Mouse (Mus musculus) induced T-regulatory cell, adult 2 months (primary cell): ENCODE data around the gene Sertad1.
"Not testable (repeated sequence)": the region's sequence is repeated elsewhere in the genome, so short reads cannot be mapped to it uniquely, and the experiment has no call there.

ENCODE experiments used
- DNase-seq: peaks from one replicate; pipeline ENCODE4 v3.0.0-alpha.2; 2012; ENCODE audit warnings: low read depth

Gene Sertad1

DNA sequence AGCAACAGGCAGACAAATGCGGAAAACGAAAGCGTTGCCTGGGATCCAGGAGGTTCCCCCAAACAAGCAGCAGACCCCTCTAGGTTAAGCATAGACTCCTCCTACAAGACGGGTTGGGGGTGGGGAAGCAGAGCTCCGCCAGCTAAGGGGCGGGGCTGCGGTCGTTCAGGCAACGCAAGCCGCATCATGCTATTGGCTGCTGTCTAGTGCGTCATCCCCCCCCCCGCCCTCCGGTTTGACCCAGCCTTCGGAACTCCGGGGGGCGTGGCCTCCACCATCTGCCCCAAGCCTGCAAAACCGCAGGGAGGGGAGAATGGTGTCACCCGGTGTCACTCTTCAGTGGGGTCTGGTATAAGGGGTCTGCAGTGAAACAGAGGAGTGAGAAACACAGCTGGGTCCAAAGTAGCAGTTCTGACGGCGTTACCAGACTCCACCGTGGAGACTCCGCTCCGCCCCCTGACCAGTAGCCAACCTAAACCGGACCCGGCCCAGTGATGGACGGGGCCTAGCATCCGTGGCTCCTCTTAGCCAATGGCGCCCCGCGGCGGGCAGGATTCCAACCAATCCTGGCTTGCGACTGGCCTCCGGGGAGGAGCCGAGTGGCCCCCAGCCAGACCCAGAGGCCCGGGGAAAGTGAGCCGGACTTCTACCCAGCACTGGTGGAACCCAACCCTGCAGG lies 13.4 kb upstream of the Sertad1 start, which contains the start of gene Sertad3:
Gene Sertad3 (plus strand): TSS at position 613 of the 679 bp plus-strand sequence.
- peak; percentile 99 for DNase-seq

DNA sequence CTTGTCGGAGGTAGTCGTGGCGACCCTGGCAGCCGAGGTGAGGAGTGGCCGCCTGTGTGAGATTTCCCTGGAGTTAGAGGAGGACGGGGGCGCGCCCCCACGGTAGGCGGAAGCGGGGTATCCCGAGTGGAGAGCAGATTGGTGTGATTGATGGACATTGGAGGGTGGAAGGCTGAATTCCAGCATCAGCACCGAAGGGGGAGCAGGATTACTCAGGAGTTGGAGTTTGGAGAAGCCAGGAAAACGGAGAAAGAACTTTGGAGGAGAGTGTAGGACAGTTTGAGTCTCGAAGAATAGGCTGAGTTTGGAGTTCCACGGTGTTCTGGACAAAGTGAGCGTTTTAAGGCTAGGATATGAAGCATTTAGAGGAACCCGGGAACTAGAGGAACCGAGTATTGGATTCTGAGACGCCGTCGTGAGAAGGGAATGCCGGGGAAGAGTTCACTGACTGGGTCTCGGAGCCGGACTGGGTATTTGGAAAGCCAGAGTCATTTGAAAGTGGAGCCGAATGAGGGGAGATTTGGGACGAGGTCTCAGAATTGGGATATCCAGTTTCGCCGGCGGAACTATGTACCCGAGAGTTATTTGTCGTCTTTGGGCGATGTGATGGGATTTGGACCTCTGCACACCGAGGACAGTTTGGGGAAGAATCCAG lies 12.7 kb upstream of the Sertad1 start:
- no peak for DNase-seq

DNA sequence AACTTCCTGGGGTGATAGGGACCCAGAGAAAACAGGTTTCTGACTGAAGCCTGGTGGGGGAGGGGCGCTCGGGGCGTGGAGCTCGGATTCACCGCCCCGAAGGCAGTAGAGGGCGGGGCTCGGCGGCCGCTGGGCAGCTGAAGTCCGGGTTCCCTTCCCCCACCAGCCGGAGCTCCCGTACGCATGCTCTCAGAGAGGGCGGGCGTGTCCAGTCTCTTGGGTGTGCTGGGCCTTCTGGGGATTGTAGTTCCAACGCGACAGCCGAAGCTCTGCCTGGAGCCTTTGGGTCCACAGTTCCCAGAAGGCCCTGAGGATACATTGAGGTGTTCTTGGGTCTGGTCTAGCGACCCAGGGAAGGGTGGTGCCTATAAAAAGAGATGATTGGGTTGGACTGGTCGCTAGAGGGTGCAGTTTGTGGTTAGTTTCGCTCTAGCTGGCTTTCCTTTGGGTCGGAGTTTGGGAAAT lies 12.2 kb upstream of the Sertad1 start:
- peak; percentile 98 for DNase-seq

DNA sequence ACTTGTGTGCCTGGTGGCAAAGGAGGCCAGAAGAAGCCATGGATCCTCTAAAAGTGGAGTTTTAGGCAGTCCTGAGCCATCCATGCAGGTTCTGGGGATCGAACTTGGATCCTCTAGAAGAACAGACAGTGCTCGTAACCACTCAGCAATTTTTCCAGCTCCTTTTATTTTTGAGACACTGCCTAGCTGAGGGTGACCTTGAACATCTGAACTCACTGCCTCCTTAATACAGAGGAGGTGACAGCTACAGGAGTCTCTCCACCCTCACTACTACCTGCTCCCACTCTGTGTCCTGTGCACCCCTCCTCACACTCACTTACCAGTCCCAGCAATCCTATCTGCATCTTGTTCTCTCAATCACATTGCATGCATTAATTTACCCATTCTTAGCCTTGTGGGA lies 11.1 kb upstream of the Sertad1 start:
- no peak for DNase-seq

DNA sequence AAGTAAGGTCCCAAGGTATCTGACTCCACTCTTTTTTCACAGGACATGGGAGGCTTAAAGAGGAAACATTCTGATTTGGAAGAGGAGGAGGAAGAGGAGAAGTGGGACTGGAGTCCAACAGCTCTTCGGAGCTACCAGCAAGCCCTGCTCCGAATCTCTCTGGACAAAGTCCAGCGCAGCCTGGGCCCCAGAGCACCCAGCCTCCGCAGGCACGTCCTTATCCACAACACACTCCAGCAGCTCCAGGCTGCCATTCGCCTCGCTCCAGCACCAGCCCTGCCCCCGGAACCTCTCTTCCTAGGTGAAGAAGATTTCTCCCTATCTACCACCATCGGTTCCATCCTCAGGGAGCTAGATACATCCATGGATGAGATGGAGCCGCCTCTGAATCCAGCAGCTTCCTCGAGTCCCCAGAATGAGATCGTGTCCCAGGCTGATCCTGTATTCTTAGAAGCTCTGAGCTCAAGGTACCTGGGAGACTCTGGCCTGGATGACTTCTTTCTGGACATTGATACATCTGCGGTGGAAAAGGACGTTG lies 10.5 kb upstream of the Sertad1 start:
- DNase-seq = no peak

DNA sequence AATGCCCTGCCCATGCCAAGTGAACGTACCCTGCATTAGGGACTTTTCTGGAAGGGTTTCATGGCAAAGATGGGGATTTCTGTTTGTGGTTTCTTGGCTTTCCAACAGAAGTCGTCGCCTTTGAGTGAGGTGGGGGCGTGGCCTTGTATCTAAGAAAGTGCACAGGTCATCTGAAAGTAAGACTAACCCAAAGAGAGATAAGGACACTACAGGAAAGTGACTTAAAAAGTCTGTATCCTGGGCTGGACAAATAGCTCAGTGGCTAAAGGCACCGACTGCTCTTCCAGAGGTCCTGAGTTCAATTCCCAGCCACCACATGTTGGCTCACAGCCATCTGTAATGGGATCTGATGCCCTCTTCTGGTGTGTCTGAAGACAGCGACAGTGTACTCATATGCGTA lies 8.1 kb upstream of the Sertad1 start:
- peak; percentile 46 for DNase-seq

DNA sequence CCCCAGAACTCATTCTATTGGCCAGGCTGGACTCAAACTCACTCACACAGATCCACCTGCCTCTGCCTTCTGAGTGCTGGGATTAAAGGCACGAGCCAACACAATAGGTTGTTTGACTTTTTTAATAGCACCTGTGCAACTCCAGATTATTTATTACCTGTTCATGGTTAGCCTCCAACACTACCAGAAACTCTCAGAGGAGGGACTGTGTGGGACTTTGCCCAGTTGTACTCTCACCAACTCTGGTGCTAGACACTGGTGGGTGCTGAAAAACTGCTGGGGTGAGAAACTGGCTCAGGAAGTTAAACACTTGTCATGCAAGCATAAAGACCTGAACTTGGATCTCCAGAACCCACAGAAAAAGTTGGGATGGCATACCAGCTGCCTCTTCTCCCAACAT lies 7.0 kb upstream of the Sertad1 start:
- DNase-seq = no peak

DNA sequence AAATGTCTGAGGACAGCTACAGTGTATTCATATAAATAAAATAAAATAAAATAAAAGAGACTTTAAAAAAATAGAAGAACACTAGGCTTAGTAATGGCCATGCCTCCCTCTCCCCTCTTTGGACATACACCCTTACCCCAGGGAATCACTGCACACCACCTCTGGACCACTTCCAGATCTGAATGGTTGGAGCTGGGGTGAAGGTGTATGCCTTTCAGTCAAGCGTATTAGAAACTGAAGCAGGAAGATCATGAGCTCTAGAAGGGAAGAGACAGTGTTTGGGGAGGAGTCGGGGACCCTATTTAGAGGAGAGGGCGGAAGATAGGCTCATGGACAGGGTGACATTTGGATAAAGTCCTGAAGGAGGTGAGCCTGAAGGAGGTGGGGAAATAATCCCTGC lies 6.2 kb upstream of the Sertad1 start:
- DNase-seq = no peak

DNA sequence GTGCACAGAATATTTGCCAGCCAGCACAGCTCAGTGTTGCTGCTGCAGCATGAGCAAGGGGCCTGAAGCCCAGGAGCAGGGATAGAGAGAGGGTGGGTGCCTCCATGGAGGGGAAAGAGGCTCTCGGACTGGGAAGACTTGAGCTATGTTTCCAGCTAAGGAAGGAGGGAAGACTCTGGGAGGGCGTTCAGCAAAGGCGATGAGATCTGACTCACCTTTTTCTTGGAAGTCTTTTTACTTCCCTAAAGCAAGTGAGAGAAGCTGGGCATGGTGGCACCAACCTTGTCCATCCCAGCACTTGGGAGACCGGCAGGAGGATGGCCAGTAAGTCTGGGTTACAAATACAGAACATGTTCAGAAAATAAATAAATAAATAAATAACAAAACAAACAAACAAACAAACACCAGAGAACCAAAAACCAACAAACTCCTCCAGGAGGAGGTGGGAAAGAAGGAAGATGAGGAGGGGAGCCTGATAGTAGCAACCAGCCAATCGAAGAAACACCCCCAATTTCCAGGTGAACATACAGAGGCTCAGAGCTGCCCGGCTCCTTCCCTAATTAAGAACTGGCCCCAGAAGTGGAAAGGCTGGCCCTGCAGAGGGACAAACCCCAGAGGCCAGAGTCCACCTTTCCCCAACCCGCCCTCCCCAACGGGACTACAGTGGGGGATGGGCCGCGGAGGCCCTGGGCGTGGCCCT lies 5.6 kb upstream of the Sertad1 start:
- no peak for DNase-seq

DNA sequence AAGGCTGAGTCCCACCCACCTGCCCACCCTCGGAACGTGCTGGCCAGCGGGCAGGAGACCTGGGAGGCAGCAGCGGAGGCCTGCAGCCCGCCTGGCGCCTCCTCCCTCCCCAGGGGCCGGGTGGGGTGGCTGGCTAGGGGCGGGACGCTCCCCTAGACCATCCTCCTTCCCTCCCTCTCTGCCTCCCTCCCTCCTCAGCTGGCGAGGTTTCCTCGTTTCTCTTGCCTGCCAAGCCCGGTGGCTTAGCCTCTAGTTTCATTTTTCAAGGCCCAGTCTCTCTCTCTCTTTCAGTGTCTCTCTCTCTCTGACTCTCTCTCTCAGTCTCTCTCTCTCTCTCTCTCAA lies 5.1 kb upstream of the Sertad1 start:
- DNase-seq = peak; percentile 87

DNA sequence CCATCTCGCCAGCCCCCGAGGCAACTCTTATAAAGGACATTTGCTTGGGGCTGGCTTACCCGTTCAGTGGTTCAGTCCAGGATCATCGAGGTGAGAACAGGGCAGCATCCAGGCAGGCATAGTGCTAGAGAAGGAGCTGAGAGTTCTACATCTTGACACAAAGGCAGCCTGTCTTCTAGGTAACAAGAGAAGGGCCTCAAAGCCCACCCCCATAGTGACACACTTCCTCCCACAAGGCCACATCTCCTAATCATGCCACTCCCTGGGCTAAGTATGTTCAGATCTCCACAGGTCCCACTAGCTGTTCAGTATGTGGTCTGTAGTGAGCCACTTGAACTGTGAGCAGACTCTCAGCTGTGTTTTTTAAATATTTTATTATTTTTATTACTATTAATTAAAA lies 2.9 kb upstream of the Sertad1 start:
- no peak for DNase-seq

DNA sequence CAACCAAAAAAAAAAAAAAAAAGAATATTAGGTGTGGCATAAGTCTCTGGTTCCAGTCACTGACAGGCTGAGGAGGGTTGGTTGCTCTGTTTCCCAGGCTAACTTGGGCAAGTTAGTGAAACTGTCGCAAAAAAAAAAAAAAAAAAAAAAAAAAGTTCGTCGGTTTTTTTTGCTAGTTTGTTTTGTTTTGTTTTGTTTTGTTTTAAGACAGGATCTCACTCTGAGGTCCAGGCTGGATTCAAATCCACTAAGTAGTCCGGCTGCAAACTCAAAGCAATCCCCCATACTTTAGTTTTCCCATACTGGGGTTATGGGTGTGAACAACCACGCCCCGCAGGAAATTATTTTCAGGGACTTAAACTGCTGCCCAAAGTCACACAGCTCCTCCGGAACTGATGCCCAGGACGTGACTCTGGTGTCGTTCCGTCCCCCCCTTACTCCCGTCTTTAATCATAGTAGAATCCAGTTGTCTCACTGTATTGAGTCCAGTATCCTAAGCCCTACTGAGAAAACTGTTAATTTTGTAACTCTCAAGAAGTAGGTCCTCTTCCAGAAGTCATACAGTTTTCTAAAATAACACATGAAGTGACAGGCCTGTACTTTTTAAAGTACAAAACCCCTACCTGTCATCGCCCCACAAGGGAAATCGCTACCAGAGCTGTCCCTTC lies 474 bp upstream of the Sertad1 start:
- no peak for DNase-seq

DNA sequence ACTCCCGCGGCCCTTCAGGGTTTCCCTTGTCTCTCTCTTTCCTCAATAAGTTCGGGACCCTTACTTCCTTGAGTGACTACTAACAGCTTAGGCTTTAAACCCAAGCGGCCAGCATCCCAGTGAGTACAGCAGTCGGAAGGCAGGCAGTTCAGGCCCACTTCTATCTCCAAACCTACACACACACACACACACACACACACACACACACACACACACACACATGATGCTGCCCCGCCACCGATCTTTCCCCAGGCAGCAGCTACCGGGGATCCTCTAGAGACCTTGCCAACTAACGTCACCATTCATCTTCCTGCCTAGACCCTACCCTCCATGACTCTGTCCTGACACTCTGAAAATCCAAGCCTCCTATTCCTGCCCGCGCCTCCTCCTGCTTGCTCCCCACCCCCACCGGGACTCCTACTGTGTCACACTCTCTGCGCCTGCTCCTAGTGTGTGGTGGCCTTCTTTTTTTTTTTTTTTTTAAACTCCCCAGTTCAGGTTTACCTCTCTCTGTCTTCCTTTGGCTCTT lies 1.1 kb downstream of the Sertad1 start:
- DNase-seq = peak; percentile 61

DNA sequence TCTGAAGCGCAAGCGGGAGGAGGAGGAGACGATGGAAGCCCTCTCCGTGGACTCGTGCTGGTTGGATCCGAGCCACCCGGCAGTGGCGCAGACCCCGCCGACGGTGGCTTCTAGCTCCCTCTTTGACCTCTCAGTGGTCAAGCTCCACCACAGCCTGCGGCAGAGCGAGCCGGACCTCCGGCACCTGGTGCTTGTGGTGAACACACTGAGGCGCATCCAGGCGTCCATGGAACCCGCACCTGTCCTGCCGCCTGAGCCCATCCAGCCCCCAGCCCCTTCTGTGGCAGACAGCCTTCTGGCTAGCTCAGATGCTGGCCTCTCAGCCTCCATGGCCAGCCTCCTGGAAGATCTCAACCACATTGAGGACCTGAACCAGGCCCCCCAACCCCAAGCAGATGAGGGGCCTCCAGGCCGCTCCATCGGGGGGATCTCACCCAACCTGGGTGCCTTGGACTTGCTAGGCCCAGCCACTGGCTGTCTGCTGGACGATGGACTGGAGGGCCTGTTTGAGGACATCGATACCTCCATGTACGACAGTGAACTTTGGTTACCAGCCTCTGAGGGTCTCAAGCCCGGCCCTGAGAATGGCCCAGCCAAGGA lies 2.7 kb downstream of the Sertad1 start:
- DNase-seq = no peak

DNA sequence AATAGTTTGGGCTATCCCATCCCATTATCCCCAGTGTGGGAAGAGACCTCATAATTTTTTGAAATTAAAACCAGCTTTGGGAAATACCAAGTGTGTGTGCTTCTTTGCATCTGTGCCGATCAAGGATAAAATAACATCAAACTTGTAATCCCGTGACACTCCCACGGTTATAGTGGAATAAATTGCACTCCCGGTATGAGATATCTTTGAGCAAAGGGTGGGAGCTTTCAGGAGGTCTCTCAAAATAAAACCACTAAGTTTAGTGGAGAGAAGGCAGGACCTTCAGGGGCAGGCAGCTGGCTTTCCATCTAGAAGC lies 3.5 kb downstream of the Sertad1 start:
- DNase-seq = no peak

DNA sequence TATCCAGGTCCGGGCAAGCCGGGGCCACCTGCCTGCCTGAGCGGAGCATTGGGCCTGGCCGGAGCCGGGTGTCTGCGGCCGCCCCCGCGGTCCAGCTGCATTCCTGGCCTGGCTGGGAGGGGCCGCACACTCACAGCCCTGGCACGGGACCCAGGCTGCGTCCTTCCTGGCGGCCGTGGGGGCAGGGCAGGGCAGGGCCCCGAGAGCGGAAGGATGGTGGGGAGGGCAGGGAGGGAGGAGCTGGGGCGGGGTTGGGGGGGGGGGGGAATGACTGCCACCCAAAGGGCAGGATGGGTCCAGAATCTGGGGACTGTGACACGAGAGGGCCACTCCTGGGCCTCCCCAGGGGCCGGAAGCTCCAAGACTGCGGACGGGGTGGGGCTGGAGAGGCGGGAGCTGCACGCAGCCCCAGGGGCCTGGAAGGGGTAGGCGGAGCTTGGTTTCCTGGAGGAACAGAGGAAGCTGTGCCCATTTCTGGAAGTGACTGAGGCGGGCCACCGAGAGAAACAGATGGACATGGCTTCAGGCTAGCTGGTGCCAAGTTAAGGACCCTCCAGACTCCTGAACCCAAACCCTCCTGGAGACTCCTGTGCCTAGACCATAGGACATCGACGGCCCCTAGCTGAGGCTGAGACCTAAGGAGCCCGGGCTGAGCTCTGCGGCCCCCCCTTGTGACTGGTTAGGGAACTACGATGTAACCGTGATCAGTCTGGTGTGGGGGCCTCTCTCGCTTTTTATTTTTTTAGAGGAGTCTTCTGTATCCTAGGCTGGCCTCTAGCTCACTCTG lies 4.0 kb downstream of the Sertad1 start:
- peak; percentile 94 for DNase-seq

DNA sequence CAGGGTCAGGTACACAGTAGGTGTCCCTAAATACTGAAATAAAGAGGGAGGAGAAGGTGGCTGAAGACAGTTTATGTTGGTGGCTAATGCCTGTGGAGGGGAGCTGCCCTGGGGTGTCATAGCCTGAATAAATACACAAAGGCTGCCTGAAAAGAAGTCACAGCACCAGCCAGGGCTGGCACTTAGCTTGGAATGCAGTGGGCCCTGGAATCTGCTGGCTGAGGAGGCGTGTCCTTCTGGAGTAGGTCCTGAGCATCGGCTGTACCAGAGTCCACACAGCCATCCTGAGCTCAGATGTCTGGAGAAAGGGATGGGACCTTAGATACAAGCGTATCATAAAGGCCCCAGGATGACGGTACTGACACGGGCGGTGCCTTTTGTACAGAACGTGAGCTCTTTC lies 5.1 kb downstream of the Sertad1 start:
- no peak for DNase-seq

DNA sequence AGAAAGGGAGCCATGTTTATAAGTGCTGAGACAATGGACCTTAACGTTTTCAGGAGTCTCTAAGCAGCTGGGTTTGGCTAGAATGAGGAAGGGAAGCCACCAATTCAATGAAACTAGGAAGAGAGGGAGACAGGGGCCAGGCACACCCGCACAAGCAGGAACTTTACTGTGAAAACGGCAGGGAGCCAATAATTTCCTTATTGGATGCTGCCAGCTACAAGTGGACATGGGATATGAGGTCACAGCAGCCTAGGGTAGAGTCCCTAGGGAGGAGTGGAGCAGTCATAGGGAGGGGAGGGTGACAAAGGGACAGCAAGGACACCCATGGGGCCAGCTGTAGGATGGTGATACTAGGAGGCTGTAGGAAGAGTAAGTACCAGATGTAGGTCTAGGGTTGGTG lies 6.3 kb downstream of the Sertad1 start:
- DNase-seq = no peak

DNA sequence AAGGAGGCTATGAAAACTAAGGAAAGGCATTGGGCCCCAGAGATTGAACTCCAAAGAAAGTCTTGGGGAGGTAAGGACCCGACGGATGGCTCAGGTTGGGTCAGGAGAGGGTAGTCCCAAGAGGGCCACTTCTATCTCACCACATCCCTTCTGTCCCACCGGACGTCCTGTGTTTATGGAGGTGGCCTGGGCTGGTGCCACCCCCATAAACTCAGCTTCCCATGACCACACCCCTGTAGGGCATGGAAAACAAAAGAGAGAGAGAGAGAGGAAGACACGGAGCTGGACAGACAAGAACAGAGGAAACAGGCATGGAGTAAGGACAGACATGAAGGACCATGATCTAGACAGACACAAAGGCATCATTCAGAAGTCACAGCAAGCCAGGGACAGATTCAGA lies 6.7 kb downstream of the Sertad1 start:
- DNase-seq = no peak

DNA sequence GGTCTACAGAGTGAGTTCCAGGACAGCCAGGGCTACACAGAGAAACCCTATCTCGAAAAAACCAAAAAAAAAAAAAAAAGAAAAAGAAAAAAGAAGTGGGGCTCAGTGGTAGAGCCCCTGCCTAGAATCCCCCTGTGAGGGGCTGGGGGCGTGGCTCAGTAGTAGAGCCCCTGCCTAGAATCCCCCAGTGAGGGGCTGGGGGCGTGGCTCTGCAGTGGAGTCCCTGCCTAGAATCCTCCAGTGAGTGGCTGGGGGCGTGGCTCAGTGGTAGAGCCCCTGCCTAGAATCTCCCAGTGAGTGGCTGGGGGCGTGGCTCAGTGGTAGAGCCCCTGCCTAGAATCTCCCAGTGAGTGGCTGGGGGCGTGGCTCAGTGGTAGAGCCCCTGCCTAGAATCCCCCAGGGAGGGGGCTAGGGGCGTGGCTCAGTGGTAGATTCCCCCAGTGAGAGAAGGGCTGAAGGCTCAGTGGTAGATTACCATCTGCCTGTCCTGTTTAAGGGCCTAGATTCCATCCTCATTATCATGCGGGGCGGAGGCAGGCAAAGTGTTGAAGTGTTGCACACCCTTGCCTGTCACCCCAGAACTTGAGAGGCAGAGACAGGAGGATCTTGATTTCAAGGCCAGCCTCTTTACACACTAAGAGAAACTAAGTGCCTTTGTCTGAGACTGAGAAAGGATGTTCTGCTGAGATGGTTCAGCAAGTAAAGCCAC lies 8.1 kb downstream of the Sertad1 start:
- DNase-seq = not testable (repeated sequence)

DNA sequence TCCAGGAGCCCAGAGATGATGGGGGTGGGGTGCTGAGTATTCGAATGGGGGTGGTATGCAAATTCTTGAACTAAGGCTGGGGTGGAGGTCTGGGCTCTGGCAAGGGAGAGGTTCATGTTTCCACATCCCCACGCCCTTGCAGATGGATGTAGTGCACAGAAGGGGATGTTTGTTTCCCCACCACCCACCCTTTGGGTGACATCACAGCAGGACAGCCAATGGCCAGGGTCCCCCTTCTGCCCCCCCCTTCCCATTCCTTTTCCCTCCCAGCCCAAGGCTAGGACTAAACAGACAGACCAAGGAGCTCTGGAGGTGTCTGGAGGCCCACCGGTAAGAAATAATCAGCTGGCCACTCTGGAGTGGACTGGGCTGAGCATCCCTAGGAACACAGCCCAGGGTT lies 12.3 kb downstream of the Sertad1 start, which contains the start of gene Prx:
Gene Prx (plus strand): TSS at position 289 of the 400 bp plus-strand sequence.
- no peak for DNase-seq
